Mouse (Mus musculus) embryonic stem cell, embryonic (primary cell): ENCODE measurements at regions not wholly inside any gene's neighbourhood (a gene's known extent, or its start where the extent isn't known, plus 50 kb on each side); places are given as distances from the start of the nearest gene placed in this dataset.
"Not testable (repeated sequence)": the region's sequence is repeated elsewhere in the genome, so short reads cannot be mapped to it uniquely, and the experiment has no call there.

Experiments
- CTCF ChIA-PET, 4 experiments: fragments of 300-600 bp in 2 of 4; fragments of 350-600 bp in 2 of 4; sonication (Branson Sonifier 250); formaldehyde crosslinking; loops; one replicate each; lab custom pipeline; 2022; ENCODE audit warnings: inconsistent platforms in 2 of 4; lab: Charles Lee
- POLR2A ChIA-PET, 4 experiments: fragments of 300-600 bp in 2 of 4; fragments of 350-600 bp in 2 of 4; sonication (Branson Sonifier 250); formaldehyde crosslinking; loops; one replicate each; lab custom pipeline; 2022; ENCODE audit warnings: antibody characterized with exemption in 4 of 4, inconsistent platforms in 1 of 4; lab: Charles Lee

DNA sequence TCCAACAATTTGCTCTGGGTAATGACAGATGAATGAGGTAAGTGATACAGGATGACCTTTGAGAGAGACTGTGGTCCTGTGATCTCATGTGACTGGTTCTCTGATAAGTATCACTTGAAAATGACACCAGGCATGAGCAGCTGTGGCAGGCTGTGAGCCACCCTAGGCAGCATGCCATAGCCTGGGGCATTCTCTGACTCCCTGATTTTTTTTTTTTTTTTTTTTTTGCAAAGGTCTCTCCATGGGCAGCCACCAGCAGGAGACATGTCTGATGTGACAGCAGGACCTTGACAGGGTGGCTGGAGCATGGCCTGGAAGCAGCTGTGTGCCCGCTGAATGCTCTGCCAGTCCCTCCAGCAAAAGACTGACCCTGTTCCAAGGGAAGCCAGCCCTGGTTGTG is 116.4 kb upstream of the Vldlr start:
- ChIA-PET POLR2A (no interaction called here), CTCF (interaction anchor here in 1 of 4 experiments (0.6 kb wide), 1 partner anchor 27 kb away, joined by 6 read pairs; no protein-coding TSS in a partner anchor)

DNA sequence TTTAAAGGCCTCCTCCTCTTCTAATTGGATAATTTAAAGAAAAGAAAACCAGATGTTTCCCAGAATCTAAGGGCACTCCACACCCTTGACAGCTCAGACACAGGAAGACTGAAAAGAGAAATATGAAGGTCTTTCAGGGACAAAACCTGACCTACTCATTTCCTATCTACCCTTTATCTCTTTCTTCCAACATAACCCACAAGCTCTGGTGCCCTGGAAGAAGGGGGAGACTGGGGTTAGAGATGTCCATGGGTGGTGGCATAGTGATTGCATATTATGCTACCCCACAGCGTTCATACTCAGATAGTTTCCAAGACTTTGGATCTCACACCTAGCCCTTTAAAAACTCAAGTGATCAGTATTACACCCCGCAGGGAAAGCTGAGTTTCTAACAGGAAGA is 105.8 kb upstream of the Vldlr start:
- CTCF ChIA-PET, result no interaction called here
- POLR2A ChIA-PET, result no interaction called here

DNA sequence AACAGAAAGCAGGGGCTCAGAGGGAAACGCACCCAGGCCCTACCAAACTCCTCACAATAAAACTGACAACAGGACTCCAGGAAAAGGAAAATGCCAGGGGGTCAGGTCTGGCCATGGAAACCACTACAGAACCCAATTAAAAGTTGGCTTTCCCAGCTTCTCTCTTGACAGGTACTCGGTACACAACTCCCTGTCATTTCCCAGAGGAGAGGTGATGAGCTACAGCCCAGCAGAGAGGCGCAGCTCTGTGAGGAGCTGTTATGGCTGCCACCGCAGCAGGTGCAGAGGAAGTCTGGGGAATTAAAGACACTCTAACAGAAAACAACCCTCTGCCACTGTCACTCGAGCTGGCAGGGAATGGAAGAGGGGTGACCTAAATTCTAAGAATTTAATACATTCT is 95.4 kb upstream of the Vldlr start:
- ChIA-PET POLR2A (no interaction called here), CTCF (no interaction called here)

DNA sequence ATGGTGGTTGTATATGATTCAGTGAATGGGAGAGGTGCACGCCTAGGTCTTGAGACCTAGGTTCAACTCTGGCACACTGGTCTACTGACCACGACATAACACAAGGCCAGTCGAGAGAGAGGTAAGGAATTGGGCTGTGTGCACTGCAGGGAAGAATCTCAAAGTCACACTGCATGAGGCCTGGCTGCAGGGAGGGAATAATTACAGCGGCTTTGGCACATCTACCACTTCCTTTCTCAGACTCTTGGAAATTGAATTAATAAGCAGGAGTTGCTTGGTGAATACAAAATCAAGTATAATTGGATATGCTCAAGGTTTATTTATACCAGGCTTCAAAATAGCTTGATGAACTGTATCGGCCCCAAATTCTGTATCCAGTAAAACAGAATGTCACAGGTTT is 93.9 kb upstream of the Vldlr start:
- ChIA-PET POLR2A (no interaction called here), CTCF (interaction anchor here in 1 of 4 experiments (1.1 kb wide), 1 partner anchor 21 kb away, joined by 5 read pairs; no protein-coding TSS in a partner anchor)

DNA sequence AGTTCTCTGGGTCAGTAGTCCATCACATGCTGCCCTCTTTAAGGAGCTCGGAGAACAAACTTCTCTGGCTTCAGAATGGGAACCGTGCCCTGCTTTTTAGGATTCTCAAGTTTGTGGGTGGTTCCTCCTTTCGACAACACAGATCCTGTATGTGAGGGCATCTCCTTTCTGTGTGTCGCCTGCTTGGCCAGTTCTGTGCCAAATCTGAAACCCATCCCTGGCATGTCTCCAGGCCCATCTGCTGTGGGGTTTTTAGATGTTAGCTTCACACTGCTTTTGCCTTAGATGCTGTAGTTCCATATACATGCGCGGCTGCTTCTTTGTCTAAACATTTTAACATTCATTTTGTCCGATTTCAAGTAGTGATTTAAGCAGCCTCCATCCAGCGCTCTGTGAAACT is 93.0 kb upstream of the Vldlr start:
- ChIA-PET POLR2A (interaction anchor here in 2 of 4 experiments (0.5 kb wide), 2 partner anchors 45 to 93 kb away, joined by 3 to 4 read pairs; partner anchors contain the start of gene Vldlr (in 1 of the 2)), CTCF (interaction anchor here in 3 of 4 experiments (0.5 to 0.6 kb wide), 5 partner anchors 21 to 278 kb away, joined by 3 to 6 read pairs (median 3); no protein-coding TSS in a partner anchor)

DNA sequence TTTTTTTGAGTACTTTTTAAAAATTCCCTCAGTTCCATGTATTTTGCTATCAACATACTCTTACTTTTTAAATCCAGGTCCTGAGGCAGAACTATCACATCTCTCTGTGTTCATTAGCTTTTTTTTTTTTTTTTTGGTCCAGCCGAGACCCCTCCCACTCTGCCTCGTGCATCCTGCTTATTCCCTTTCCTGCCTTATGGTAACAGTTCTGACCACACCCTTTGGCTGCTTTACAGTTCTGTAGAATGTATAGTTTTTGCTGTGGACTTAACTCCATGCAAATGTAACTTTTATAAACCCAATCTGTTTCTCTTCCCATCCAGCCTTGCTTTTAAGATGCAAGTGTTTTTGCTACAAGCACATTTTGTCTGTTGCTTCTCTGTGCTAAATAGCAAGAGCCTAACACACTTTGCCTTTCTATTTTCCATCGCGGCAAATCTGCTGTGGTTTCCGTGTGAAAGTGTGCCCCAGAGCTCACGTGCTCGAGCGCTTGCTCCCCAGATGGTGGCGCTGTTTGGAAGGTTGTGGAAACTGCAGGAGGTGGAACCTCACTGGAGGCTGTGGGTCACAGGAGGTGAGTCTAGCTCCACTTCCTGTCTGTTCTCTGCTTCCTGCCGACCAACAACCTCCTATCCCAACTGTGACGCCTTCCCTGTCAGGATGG is 92.3 kb upstream of the Vldlr start:
- POLR2A ChIA-PET, result interaction anchor here in 2 of 4 experiments (0.5 to 1.6 kb wide), 3 partner anchors 44 to 306 kb away, joined by 3 to 5 read pairs (median 4); partner anchors contain the start of genes Pum3 (in 1 of the 2) and Vldlr (in 1 of the 2)
- CTCF ChIA-PET, result interaction anchor here (0.5 to 0.7 kb wide), 7 partner anchors 21 to 279 kb away, joined by 3 to 6 read pairs (median 3); no protein-coding TSS in a partner anchor

DNA sequence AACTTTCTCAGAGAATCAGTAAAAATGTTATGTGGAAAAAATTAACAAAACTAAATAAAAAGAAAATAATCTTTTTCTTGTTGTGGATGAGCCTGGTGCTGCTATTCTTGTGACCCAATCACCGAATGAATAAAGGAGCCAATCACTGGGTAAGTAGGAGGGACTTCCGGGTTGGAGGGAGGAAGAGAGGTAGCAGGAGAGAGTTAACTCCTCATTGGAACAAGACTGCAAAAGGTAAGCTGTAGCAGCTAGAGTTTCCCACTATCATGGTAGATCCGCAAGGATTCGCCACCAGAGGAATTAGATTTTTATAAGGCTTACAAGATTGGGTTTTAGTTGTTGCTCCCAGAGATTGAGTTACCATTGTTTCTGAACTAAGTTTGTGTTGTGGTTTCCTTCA is 87.8 kb upstream of the Vldlr start:
- CTCF ChIA-PET, POLR2A ChIA-PET: not testable (repeated sequence)

DNA sequence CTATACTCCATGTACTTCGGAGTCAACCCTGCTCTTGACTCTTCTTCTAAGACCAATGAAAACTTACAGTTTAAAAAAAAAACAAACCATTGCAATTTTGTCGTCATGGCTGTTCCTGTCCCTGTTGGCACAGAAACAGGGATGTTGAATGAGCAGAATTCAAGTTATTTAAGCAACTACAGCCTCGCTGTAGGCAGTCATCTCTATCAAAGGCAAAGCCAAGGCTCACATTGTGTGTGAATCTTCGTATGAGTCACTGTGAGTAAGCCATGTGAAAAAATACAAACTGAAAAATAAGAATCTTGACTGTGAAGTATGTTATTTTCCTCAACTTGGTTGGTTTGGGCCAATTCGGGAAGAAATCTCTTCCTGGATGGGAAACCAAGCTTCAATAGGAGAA is 81.9 kb upstream of the Vldlr start:
- POLR2A ChIA-PET, result no interaction called here
- CTCF ChIA-PET, result interaction anchor here in 1 of 4 experiments (0.6 kb wide), 1 partner anchor 283 kb away, joined by 3 read pairs; no protein-coding TSS in a partner anchor

DNA sequence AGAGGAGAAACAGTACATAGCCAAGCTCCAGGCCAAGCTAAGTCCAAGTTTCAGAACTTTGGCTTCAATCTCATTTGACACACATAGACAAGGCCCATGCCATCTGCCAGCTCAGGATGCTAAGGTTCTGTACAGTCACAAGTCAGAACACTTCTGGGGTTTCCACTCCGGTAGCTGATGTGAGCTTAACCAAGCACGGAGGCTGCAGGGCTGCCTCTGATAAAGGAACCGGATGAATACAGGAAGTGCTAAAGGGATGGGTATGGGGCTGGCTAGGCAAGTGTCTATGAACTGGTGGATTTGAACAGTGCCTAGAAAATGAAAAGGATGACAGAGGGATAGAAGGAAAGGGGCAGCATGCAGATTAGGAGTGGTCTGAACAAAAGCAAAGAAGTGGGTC is 75.4 kb upstream of the Vldlr start:
- CTCF ChIA-PET, result no interaction called here
- POLR2A ChIA-PET, result no interaction called here

DNA sequence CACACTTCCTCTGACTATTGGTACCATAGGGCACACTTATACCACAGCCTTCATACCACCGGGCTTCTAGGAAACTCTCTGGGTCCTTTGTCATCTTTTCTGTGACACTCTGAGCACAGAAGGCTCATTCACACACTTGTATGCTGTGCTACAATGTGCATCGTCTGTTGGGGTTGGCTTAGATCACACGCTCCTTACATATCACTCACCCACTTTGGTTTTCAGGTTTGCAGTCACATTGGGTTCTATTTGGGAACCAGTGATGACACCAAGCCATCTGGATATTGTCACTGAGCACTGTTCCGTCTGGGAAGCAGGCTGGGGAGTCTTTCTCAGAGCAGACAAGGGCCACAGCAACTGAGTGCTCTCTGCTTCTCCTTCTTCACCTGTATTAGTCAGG is 74.1 kb upstream of the Vldlr start:
- POLR2A ChIA-PET, result no interaction called here
- CTCF ChIA-PET, result no interaction called here

DNA sequence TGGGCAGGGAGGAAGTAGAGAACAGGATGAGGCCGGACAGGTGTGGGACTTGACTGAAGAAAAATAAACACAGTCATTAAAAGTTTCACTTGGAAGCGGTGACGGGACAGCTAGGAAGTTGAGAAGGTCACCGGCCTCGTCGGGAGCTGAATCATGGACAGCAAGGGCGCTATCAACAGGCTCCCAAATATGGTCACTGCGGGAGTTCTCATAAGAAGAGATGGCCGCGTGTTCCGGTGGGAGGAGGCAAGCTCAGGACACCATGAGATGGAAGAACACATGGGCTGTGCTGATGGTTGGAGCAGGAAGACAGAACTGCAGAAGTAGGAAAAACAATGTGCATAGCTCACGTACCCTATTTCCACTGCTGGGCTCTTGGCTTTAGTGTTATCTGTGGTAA is 68.9 kb upstream of the Vldlr start:
- ChIA-PET POLR2A (no interaction called here), CTCF (no interaction called here)

DNA sequence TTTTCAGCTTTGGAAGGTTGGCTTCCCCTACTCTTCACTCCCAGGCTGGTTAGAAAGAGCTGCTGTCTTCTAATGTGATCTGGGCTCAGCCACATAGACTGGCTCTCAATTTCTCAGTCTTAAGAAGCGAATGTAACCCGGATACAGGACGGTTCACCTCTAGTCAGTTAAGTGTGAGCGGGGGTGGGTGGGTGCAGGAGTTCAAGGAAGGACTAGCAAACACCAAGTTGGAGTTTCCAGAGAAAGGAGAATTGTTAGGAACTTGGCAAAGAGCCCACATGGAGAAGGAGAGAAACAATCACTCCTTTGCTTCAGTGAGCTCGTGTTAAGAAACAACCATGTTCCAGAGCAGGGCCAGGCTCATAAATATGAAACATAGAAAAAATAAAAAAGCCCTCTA is 68.0 kb upstream of the Vldlr start:
- ChIA-PET POLR2A (no interaction called here), CTCF (no interaction called here)

DNA sequence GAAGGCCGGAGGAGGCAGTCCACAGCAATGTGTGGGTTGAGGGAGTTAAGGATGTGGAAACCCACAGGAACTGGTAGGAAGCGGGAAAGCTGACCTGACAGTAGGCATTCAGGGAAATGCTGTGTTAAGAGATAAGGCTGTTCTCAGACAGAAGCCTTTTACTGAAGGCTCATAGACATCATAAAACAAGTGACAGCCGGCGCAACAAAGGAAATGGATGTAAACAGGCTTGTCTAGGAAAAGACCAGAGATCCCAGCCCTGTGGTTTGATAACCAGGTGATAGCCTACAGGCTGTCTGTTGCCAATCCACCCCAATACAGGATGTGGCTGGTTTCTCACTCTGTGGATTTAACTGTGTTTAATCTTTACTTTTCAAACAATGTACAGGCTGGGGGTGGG is 66.7 kb upstream of the Vldlr start:
- ChIA-PET POLR2A (no interaction called here), CTCF (no interaction called here)

DNA sequence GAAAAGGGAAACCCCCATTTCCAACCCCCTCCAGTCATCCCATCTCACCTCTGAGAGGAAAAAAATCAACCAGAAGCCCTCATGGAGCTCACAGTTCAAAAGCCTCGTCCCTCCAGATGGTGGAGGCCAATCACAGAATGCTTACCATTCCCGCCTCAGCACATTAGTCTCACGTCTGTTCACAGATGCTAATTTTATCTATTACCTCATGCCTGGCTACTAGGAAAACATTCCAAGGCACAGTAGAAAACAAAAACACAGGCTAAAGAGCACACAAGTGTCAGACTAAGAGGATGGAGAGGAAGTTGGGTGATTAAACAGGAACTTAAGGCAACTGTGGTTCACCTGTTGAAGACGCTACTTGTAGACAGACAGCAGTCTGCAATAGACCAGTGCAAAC is 54.4 kb upstream of the Vldlr start:
- POLR2A ChIA-PET, result interaction anchor here in 1 of 4 experiments (1.6 kb wide), 1 partner anchor 9 kb away, joined by 3 read pairs; no protein-coding TSS in a partner anchor

More for the DNA sequence above, 54.4 kb upstream of the Vldlr start:
- CTCF ChIA-PET, result no interaction called here
